Mouse (Mus musculus) heart, postnatal 14 days (tissue): ENCODE data around the gene Tnr. TPM values are rescaled to one million over a fixed set of nuclear protein-coding genes. Genes with fewer than 3 reads are reported as not detected.

Source experiments
- DNase-seq, 2 experiments: peaks; one replicate each; pipeline ENCODE4 v3.0.0; 2021 to 2022
- intact Hi-C: fragments of 180-260 bp; cut with DNase I; formaldehyde crosslinking; loops from one replicate; pipeline ENCODE4 v1.15.1; 2025
- total RNA-seq, 2 experiments: library from RNA; stranded (reverse); gene quantifications; 2 replicates each; pipeline ENCODE4 v1.2.3; 2021

Tnr gene
- total RNA-seq, 2 experiments from 2014 or later: 0.53 to 0.56 TPM

DNA sequence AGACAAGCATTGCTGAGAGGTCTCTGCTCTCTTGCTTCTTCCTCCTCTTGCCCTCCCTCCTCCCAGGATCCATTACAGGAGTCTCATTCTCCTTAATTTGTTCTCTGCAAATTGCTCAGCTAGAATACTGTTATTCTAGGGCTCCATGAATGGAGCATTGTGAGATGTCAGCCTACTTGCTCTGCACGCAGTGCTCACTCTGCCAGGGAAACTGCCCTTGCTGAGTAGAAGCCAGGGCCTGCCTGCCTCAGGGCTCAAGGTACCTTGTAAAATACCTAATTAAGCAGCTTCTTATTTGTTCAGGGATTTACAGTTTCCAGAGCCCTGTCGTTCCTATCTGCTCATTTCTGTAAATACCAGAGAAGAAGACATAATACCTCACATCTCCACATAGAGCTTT is 240.3 kb downstream of the Tnr start:
- intact Hi-C loops: no loop called here
- no peak for DNase-seq

DNA sequence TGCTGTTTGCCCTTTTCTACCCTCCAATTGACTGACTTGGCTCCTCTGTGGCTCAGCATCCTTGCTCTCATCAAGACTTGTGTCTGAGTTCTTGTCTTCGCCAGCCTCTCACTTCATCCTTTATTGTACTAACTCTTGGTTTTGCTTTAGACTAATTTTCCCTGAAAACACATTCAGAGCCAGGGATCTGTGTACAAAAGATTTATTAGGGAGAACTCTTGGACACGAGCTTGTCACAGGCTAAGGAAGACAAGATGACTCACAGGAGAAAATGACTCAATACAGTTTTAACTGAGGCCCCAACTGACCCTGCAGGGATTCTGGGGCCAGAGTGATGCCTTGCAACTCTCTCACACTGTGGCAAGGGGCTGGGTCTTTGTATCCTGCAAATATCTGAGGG is 241.3 kb downstream of the Tnr start:
- DNase-seq: no peak
- intact Hi-C loops: no loop called here

GRCm38 (mm10) chr1:159769948-159770347 is 246.4 kb downstream of the Tnr start:
- intact Hi-C loops: no loop called here
- DNase-seq: no peak

- DNase-seq: no peak
- intact Hi-C loops: no loop called here
These were observed 250.1 kb downstream of the Tnr start for GRCm38 (mm10) chr1:159773671-159774070.

GRCm38 (mm10) chr1:159775168-159775567 is 251.6 kb downstream of the Tnr start:
- no peak for DNase-seq
- intact Hi-C loops: no loop called here

GRCm38 (mm10) chr1:159777107-159777506 is 253.5 kb downstream of the Tnr start:
- DNase-seq: no peak
- intact Hi-C loops: no loop called here

- DNase-seq: no peak
- intact Hi-C loops: no loop called here
These were observed 255.9 kb downstream of the Tnr start for GRCm38 (mm10) chr1:159779424-159779823.

DNA sequence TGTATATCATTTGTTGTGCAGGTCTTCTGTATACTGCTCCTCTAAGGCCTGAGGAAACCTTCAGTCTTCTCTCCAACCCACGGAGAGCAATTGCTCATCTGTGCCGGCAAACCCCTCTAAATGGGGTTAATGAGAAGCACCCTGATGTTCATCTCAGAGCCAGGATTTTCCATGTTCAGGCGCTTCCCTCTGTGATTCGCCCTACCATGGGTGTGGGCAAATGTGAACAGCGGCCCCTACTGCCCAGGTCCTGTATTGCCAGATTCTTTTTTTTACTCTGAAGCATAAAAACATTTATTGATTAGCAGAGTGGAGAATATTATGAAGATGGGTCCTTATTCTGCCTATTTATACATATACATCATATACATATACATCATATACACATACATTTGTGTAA is 260.3 kb downstream of the Tnr start:
- intact Hi-C loops: loop anchor here (2.0 to 5.0 kb wide), 2 partner anchors 262 to 387 kb away; partner anchors contain the start of gene Tnr
- DNase-seq: peak; percentile 34 to 44

DNA sequence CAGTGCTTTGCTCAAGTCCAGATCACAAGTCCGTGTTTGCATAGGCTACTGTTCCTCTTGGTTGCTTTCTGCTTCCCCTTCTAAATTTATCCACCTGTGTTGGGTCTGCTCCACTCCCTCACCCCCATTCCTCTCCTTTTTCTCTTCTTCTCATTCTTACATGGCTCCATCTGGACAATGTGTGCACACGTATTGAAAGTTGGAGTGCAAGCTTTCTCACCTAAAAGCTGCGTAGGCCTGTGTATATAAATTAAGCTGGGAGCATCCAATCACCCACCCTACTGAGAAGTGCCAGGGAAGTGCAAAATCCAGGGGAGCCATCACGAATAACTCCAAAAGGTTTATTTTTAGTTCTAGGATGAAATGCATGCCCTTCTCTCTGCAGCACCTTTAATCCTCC is 264.7 kb downstream of the Tnr start:
- no peak for DNase-seq
- intact Hi-C loops: no loop called here

DNA sequence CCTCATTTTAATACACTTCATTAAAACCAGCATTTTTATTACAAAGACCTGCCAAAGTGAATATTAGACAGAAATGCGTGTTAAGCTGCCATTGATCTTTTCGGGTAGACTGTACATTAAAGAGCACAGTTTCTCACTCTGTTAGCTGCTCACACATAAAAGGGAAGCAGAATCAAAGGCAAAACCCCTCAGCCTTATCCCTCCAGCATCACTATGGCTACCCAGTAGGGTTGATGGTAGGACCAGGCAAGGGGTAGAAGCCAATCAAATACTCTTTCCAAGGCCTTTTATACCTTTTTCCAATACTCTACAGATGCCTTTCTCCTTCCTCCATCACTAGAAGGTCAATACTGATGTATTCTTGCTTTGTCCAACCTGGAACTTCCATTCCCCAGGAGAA is 269.0 kb downstream of the Tnr start:
- DNase-seq: no peak
- intact Hi-C loops: no loop called here

DNA sequence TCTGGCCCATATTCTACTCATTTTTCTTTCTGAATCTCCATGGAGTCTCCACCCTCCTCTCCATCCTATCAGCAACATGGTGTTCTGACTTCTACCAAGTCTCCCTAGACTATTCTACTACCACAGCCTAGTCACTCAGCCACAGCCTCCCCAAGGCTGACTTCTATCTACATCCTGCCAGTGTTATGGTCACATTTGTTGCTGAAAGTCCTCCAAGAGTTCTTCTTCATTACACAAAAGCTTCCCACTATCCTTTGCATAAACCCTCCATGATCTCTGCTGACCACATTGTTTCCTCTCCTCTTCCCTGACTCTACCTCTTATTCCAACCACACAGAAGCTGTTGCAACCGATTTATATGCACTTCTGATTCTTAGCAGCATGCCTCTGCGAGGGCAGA is 272.5 kb downstream of the Tnr start:
- intact Hi-C loops: no loop called here
- DNase-seq: no peak

DNA sequence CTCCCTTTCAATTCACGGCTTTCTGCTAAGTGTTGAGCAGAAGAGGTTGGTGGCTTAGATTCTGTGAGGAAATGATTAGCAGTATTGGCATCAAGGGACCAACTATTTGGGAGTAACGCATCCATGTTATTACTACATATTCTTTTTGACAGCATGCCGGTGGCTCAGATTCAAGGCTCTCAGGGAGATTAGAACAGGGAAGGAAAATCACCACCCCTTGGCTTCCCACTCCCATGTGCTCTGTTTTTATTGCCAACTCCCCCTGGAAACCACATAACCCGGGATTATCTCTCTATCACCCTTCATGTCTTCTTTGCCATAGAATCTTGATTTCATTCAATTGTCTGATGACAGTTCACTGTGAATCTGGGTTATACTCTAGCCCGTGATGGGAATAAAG is 276.8 kb downstream of the Tnr start:
- intact Hi-C loops: no loop called here
- no peak for DNase-seq

GRCm38 (mm10) chr1:159801753-159802152 is 278.2 kb downstream of the Tnr start:
- no peak for DNase-seq
- intact Hi-C loops: no loop called here

DNA sequence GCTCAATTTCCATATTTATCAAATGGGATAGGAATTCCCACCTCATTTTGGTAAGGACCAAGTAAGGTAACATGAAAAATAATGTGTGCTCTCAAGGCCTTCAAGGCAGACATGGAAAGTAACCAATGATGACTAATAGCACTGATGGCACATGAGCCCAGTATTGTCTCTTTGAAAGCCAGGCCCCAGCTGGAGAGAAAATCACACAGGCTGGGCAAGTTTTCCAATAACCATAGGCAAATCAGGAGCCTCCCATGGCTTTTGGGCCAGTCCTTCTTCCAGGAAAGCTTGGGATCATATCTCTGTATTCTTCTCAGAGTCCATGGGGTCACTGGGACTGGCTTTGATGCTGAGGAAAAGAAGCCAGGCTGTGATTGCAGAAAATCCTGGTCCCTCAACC is 280.1 kb downstream of the Tnr start:
- DNase-seq: no peak
- intact Hi-C loops: no loop called here

DNA sequence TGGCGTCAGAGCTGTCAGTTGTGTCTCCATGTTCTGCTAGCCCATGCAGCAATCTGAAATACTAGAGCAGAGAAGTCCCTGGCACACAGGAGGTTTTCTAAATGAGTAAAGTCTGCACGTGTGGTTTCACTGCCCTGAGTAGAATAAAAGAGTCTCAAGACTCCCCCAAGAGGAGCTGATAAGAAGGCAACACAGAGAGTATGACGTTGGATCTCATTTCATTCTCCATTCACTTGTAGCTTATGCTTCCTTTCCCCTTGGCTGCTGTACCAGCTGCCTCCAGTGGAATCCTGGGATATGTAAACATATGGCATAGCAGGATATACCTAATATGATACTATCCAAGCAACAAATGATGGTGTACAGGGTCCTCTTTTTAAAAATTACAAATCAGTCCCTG is 285.9 kb downstream of the Tnr start:
- DNase-seq: no peak
- intact Hi-C loops: no loop called here

- no peak for DNase-seq
- intact Hi-C loops: no loop called here
These were observed 288.2 kb downstream of the Tnr start for GRCm38 (mm10) chr1:159811805-159812204.

DNA sequence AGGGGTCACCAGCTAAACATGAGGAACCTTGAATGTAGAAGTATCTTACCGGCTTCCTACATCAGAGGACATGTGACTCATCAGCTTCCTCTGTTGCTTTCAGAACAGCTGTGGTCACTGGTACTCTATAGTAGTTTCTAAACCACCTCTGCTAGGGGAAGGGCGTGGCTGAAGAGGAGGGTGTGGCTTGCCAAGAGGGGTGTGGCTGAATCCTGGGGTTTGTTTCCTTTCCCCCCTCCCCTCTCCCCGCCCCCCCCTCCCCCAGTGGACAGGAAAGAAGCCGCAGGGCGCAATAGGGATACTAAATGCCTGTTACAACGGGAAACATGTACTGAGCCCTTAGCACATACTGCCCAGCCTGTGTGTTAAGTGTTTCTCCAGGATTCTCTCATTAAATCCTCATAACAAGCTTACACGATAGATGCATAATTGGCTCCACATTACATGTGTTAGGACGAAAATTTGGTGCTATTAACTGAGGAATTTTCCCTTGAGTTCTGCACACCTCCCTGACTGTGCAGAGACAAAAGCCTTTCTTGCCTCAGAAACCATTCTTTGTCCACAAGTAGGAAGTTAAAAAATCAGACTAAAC is 289.3 kb downstream of the Tnr start:
- DNase-seq: peak in 1 of 2 experiments; percentile 7
- intact Hi-C loops: no loop called here

DNA sequence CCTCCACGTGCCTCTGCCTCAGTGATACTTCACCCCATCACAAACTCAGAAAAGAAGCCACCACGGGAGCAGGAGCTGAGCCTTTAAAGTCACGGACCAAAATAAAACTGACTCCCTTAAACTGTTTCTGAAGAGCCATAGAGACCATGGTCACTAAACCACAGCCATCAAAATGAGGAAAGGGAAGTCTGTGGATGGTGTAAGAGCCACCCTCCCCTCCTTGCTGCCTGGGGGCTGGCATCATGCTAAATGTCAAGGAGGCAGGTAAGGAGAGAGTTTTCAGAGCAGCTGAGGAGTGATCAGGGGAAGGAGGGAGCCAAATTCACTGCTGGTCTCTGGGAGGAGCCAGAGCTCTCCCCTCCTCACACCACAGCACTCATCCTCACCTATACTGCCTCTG is 290.8 kb downstream of the Tnr start:
- intact Hi-C loops: no loop called here
- no peak for DNase-seq

DNA sequence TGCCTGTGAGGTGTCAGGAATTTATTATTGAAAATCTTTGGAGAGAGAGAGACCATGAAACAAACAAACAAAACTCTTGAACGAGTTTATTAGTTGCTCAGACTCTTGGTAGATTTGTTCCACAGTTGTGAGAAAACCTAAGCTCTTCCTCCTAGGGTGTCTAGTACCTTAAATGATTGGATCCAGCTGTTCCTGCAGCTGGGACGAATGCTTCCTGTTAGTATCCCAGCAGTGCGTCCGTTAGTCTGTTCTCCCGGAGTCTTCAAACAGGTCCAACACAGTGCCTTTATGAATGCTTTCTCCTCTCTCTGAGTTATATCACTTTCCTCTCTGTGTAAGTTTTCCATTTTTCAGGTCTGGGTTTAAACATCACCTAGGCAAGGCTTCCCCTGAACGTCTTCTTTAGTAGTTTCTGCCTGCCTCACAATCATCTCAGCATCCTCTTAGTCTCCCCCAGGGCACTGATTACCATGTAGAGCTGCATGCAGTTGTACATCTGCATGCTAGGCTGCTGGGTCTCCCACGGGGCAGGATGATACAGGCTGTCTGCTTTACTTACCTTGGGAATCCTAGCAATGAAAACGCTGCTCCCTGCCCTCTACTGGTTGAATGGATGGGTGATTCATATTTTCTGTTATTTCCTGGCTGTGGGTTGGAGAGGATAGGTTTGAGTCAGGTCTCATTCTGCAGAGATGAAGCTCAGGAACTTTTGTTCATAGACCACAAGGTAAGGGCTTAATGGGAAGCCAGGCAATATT is 293.2 kb downstream of the Tnr start:
- DNase-seq: peak in 1 of 2 experiments; percentile 8

GRCm38 (mm10) chr1:159819511-159819910 is 295.9 kb downstream of the Tnr start:
- intact Hi-C loops: no loop called here
- no peak for DNase-seq

More for the DNA sequence above, 293.2 kb downstream of the Tnr start:
- intact Hi-C loops: no loop called here

GRCm38 (mm10) chr1:159822416-159822815 is 298.8 kb downstream of the Tnr start:
- no peak for DNase-seq
- intact Hi-C loops: no loop called here

- intact Hi-C loops: no loop called here
- no peak for DNase-seq
These were observed 305.0 kb downstream of the Tnr start for GRCm38 (mm10) chr1:159828531-159828930.
